Mouse (Mus musculus): ENCODE data around the gene Dlx4.

- TF ChIP-seq CTCF (IDR thresholded peaks at IDR 0.05) (no peak), POLR2A (IDR thresholded peaks at IDR 0.05; ENCODE audit: insufficient read depth, low read depth, low read length) (no peak), EP300 (IDR thresholded peaks at IDR 0.05; ENCODE audit: insufficient read depth, low read depth, low read length) (no peak)
Measured at GRCm38 (mm10) chr11:95133321-95133720, 12.7 kb downstream of the Dlx4 start.

Measured in heart, adult 2 months (tissue).